Comparison of ENCODE assay signal across 18 mouse cellular contexts in the genomic region with DNA sequence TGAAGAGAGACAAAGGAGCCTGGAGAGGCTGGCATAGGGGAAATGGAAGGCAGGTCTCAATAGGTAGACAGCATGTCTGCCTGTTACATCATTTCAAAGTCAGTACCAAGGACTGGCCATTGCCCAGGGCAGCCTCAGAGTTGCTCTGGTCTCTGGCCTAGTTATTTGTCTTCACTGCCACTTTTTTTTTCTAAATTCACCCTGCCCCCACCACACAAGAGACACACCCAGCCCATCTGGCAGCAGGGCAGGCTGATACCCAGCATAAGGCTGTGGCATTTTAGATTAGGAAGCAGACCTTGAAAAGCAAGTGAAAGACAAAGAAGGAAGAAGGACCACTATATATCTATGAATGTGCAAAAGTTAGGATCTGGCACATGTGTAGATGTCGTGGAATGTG. TPM values are rescaled to one million over a fixed set of nuclear protein-coding genes. Genes with fewer than 3 reads are reported as not detected.
DNase-seq lines count a peak whose midpoint lies in the region; ATAC-seq and TF ChIP-seq lines count a peak whose summit lies in the region.
"Had no signal": no experiment of that assay in that cellular context is flagged by ENCODE, and none has a peak within 500 bp of the region (broad histone marks: within the 10 kb centered on the region; RNA-seq: fewer than 3 reads in every experiment).

No protein-coding gene starts in this region.

- H3K4me2 ChIP-seq in forebrain, postnatal 0 days (ENCODE audit: low read depth) = no peak overlapping the region
- peak overlapping the region; percentile 21 for H3K4me2 ChIP-seq in liver, embryonic 16.5 days (ENCODE audit: low read depth, low read length)
- H3K4me2 ChIP-seq: heart, embryonic 15.5 days; limb, embryonic 13.5 days had no signal

- intact Hi-C loops in left cerebral cortex, postnatal 14 days (cut with DNase I) = no loop called here

- DNase-seq in adipocyte (ENCODE audit: low spot score) = peak; percentile 5
- DNase-seq in c-Kit-positive CD71-positive TER-119-negative erythroid progenitor cells, embryonic 14.5 days (ENCODE audit: low read depth) = peak; percentile 27
- DNase-seq in forebrain, postnatal 0 days = no peak
- DNase-seq in adrenal gland, adult (ENCODE audit: inconsistent age in 2 of 2, low spot score in 1 of 2) = no peak
- DNase-seq in left cerebral cortex, postnatal 14 days (ENCODE audit: low spot score in 2 of 2) = no peak
- DNase-seq: gastrocnemius, postnatal 36 days; right cerebral cortex, postnatal 4 days; thymus, postnatal 4 days had no signal

- H3K4me1 ChIP-seq in forebrain, postnatal 0 days (ENCODE audit: insufficient read depth) = no peaks in the 10 kb centered on the region
- peaks cover 6% of the 10 kb centered on the region for H3K4me1 ChIP-seq in liver, embryonic 16.5 days (ENCODE audit: control insufficient read depth, low read depth, low read length)
- H3K4me1 ChIP-seq: heart, embryonic 15.5 days; limb, embryonic 13.5 days had no signal

- no peaks in the 10 kb centered on the region for H3K9me3 ChIP-seq in forebrain, postnatal 0 days (ENCODE audit: low read length)
- no peaks in the 10 kb centered on the region for H3K9me3 ChIP-seq in liver, embryonic 16.5 days (replicated peaks; ENCODE audit: control insufficient read depth, low read length)
- H3K9me3 ChIP-seq: embryonic facial prominence, embryonic 10.5 days; heart, embryonic 15.5 days; limb, embryonic 13.5 days had no signal

- 79% methylated on average over 1 of the region's 1 CpGs for WGBS in forebrain, postnatal 0 days
- 40% methylated on average over 1 of the region's 1 CpGs for whole genome bisulfite sequencing in liver, embryonic 16.5 days (ENCODE audit: insufficient replicate concordance)

- H3K36me3 ChIP-seq in forebrain, postnatal 0 days (ENCODE audit: insufficient read depth) = no peaks in the 10 kb centered on the region; the same call in 1 of the 2 replicates
- H3K36me3 ChIP-seq in liver, embryonic 16.5 days (ENCODE audit: control insufficient read depth, insufficient read depth) = no peaks in the 10 kb centered on the region
- H3K36me3 ChIP-seq: embryonic facial prominence, embryonic 10.5 days; heart, embryonic 15.5 days; limb, embryonic 13.5 days had no signal

- H3K9ac ChIP-seq in forebrain, postnatal 0 days = no peak overlapping the region
- no peak overlapping the region for H3K9ac ChIP-seq in liver, embryonic 16.5 days (ENCODE audit: low read depth, low read length)
- H3K9ac ChIP-seq: heart, embryonic 15.5 days; limb, embryonic 13.5 days had no signal

- no peak overlapping the region for H3K4me3 ChIP-seq in forebrain, postnatal 0 days (ENCODE audit: low read depth, low read length)
- no peak overlapping the region for H3K4me3 ChIP-seq in liver, embryonic 16.5 days (ENCODE audit: low read depth, low read length)
- H3K4me3 ChIP-seq: embryonic facial prominence, embryonic 10.5 days; heart, embryonic 15.5 days; limb, embryonic 13.5 days; myocyte had no signal

- TF ChIP-seq CTCF in forebrain, postnatal 0 days (IDR thresholded peaks at IDR 0.05; ENCODE audit: low read depth) = no peak

- H3K27ac ChIP-seq in forebrain, postnatal 0 days (ENCODE audit: low read depth, low read length) = peak overlapping the region; percentile 35; the same call in 1 of the 2 replicates
- H3K27ac ChIP-seq in liver, embryonic 16.5 days (ENCODE audit: low read length) = no peak overlapping the region
- H3K27ac ChIP-seq: embryonic facial prominence, embryonic 10.5 days; heart, embryonic 15.5 days; kidney, postnatal 0 days; limb, embryonic 13.5 days had no signal

- ATAC-seq in forebrain, postnatal 0 days = no peak
- ATAC-seq in liver, embryonic 16.5 days (ENCODE audit: low read depth) = peak; percentile 82
- ATAC-seq in activated CD4-positive, CD25-positive, alpha-beta regulatory T cell, adult 4 months = no peak
- ATAC-seq: Patski had no signal

- no peaks in the 10 kb centered on the region for H3K27me3 ChIP-seq in forebrain, postnatal 0 days (ENCODE audit: insufficient read depth, low read length)
- H3K27me3 ChIP-seq in liver, embryonic 16.5 days (ENCODE audit: control insufficient read depth, insufficient read depth, low read depth, low read length) = no peaks in the 10 kb centered on the region; the same call in 1 of the 2 replicates
- H3K27me3 ChIP-seq: CH12.LX; heart, embryonic 15.5 days; limb, embryonic 13.5 days; Patski had no signal

RNA-seq across cellular contexts. Expression of gene Avpr2, which starts 24.1 kb away (rescaled TPM):
- not detected in 2 replicates for total RNA-seq in forebrain, postnatal 0 days (2014; rRNA removed)
- not detected in 2 replicates for polyA plus RNA-seq in forebrain, postnatal 0 days (2015; fragmentation: Nextera tagmentation; extraction: Ambion mirVana)
- 0.08 and 0.25 TPM in 2 replicates for polyA plus RNA-seq in liver, embryonic 16.5 days (2015; fragmentation: Nextera tagmentation; extraction: Ambion mirVana)
- total RNA-seq in left cerebral cortex, postnatal 14 days (2021) = not detected
- polyA plus RNA-seq in activated CD4-positive, CD25-positive, alpha-beta regulatory T cell, adult 4 months (2017; shearing (Covaris generic)) = 1 to 10 TPM; 1.8 to 2.7 TPM
- total RNA-seq: gastrocnemius, postnatal 36 days; layer of hippocampus, postnatal 25 days had no signal
- polyA plus RNA-seq: myocyte had no signal

RNA-seq across cellular contexts. Expression of gene L1cam, which starts 28.1 kb away (rescaled TPM):
- 225 and 256 TPM in 2 replicates for total RNA-seq in forebrain, postnatal 0 days (2014; rRNA removed)
- polyA plus RNA-seq in forebrain, postnatal 0 days (2015; fragmentation: Nextera tagmentation; extraction: Ambion mirVana) = 75.9 and 100 TPM in 2 replicates
- 0.16 and 0.35 TPM in 2 replicates for polyA plus RNA-seq in liver, embryonic 16.5 days (2015; fragmentation: Nextera tagmentation; extraction: Ambion mirVana)
- 100 to 1,000 TPM; 240 to 245 TPM for total RNA-seq in left cerebral cortex, postnatal 14 days (2021)
- 1 to 10 TPM; 8.8 to 9.8 TPM for polyA plus RNA-seq in activated CD4-positive, CD25-positive, alpha-beta regulatory T cell, adult 4 months (2017; shearing (Covaris generic))

RNA-seq across cellular contexts. Expression of gene Pdzd4, which starts 43.1 kb away (rescaled TPM):
- total RNA-seq in forebrain, postnatal 0 days (2014; rRNA removed) = 239 and 252 TPM in 2 replicates
- polyA plus RNA-seq in forebrain, postnatal 0 days (2015; fragmentation: Nextera tagmentation; extraction: Ambion mirVana) = 3.4 and 4.0 TPM in 2 replicates
- 0.02 and 0.08 TPM in 2 replicates for polyA plus RNA-seq in liver, embryonic 16.5 days (2015; fragmentation: Nextera tagmentation; extraction: Ambion mirVana)
- 100 to 1,000 TPM; 113 to 120 TPM for total RNA-seq in left cerebral cortex, postnatal 14 days (2021)
- polyA plus RNA-seq in activated CD4-positive, CD25-positive, alpha-beta regulatory T cell, adult 4 months (2017; shearing (Covaris generic)) = under 1 TPM; 0.11 to 0.13 TPM

RNA-seq across cellular contexts. Expression of gene Arhgap4, which starts 53.8 kb away (rescaled TPM):
- 2.0 and 4.8 TPM in 2 replicates for total RNA-seq in forebrain, postnatal 0 days (2014; rRNA removed)
- polyA plus RNA-seq in forebrain, postnatal 0 days (2015; fragmentation: Nextera tagmentation; extraction: Ambion mirVana) = 1.1 and 1.6 TPM in 2 replicates
- polyA plus RNA-seq in liver, embryonic 16.5 days (2015; fragmentation: Nextera tagmentation; extraction: Ambion mirVana) = 6.6 and 7.7 TPM in 2 replicates
- 1 to 10 TPM; 5.5 to 6.0 TPM for total RNA-seq in left cerebral cortex, postnatal 14 days (2021)
- 100 to 1,000 TPM; 116 to 144 TPM for polyA plus RNA-seq in activated CD4-positive, CD25-positive, alpha-beta regulatory T cell, adult 4 months (2017; shearing (Covaris generic))

RNA-seq across cellular contexts. Expression of gene Naa10, which starts 53.9 kb away (rescaled TPM):
- 68.9 and 71.2 TPM in 2 replicates for total RNA-seq in forebrain, postnatal 0 days (2014; rRNA removed)
- polyA plus RNA-seq in forebrain, postnatal 0 days (2015; fragmentation: Nextera tagmentation; extraction: Ambion mirVana) = 92.1 and 100 TPM in 2 replicates
- polyA plus RNA-seq in liver, embryonic 16.5 days (2015; fragmentation: Nextera tagmentation; extraction: Ambion mirVana) = 69.0 and 70.6 TPM in 2 replicates
- total RNA-seq in left cerebral cortex, postnatal 14 days (2021) = 10 to 100 TPM; 57.2 to 58.8 TPM
- polyA plus RNA-seq in activated CD4-positive, CD25-positive, alpha-beta regulatory T cell, adult 4 months (2017; shearing (Covaris generic)) = 100 to 1,000 TPM; 185 to 192 TPM

Comparison
In these comparisons a context has a peak if more than half of its experiments do, and no peak if none do; other contexts are left out.
1. DNase-seq: peak in adipocyte (single experiment) and c-Kit-positive CD71-positive TER-119-negative erythroid progenitor cells, embryonic 14.5 days (single experiment); none in forebrain, postnatal 0 days (single experiment), adrenal gland, adult (0 of 2) and left cerebral cortex, postnatal 14 days (0 of 2).